In the genomic region with DNA sequence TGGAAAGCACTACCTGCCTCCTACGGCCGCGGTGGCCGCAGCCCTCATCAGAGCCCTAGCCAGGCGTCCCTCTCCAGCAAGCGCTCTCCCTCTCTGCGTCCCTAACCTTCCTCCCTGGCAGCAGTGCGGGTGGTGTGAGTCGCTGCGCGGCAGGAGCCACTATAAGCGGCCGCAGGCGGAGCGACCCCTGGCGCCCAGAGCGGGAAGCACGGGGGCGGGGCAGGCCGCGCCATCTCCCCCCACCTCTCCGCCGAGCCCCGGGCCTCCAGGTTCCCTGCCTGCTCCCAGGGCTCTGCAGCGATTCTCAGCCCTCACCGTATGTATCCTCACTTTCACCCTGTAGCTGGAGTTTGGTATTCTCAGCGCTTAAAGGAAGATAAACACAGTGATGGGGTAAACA, we compare ENCODE assay signal across 8 mouse cellular contexts. TPM values are rescaled to one million over a fixed set of nuclear protein-coding genes. Genes with fewer than 3 reads are reported as not detected.
A peak's percentile ranks its signal among the peaks of the same experiment; 100 is the strongest.
DNase-seq lines count a peak whose midpoint lies in the region; ATAC-seq lines count a peak whose summit lies in the region.

No protein-coding gene starts in this region.

- peak overlapping the region; percentile 13 for H3K4me3 ChIP-seq in hindbrain, embryonic 11.5 days (ENCODE audit: low read depth, low read length)
- peak overlapping the region; percentile 88 for H3K4me3 ChIP-seq in megakaryocyte, embryonic 14.5 days (replicated peaks)

- under 1% methylated on average over 23 of the region's 27 CpGs for WGBS in hindbrain, embryonic 11.5 days

- peak overlapping the region; percentile 45 for H3K4me2 ChIP-seq in hindbrain, embryonic 11.5 days (replicated peaks; ENCODE audit: low read depth, low read length)

- H3K9me3 ChIP-seq in hindbrain, embryonic 11.5 days (ENCODE audit: control insufficient read depth, low read length) = no peaks in the 10 kb centered on the region
- H3K9me3 ChIP-seq in megakaryocyte, embryonic 14.5 days = peaks cover 6% of the 10 kb centered on the region; the same call in 1 of the 2 replicates

- peak; percentile 50; the same call in 1 of the 2 replicates for ATAC-seq in hindbrain, embryonic 11.5 days (ENCODE audit: low FRiP score)

- DNase-seq in R1 (ENCODE audit: low read depth, low spot score) = peak; percentile 89
- peak; percentile 59 for DNase-seq in cerebellum, adult 8-10 months
- peak; percentile 76 for DNase-seq in forelimb bud, embryonic 11.5 days (ENCODE audit: low read depth, low spot score)
- peak; percentile 92 for DNase-seq in hindbrain, embryonic 11.5 days (ENCODE audit: low spot score)
- peak; percentile 52 to 66 for DNase-seq in left cerebral cortex, postnatal 14 days (ENCODE audit: low spot score in 2 of 2)
- peak; percentile 75 for DNase-seq in retina, postnatal 7 days (ENCODE audit: low read depth, low spot score)
- DNase-seq in urinary bladder, postnatal 14 days (ENCODE audit: low spot score) = peak; percentile 81

- 0 out of 2 replicates have a peak overlapping the region, but pooled peaks have one; percentile 3 for H3K9ac ChIP-seq in hindbrain, embryonic 11.5 days (ENCODE audit: low read depth, low read length)

- intact Hi-C loops in left cerebral cortex, postnatal 14 days (cut with DNase I) = loop anchor here (10.0 kb wide), 1 partner anchor 107 kb away; no protein-coding TSS in a partner anchor

- peaks cover 71% of the 10 kb centered on the region for H3K27me3 ChIP-seq in hindbrain, embryonic 11.5 days (ENCODE audit: control insufficient read depth, insufficient read depth, low read length)
- H3K27me3 ChIP-seq in megakaryocyte, embryonic 14.5 days (replicated peaks) = peaks cover 84% of the 10 kb centered on the region

- H3K36me3 ChIP-seq in hindbrain, embryonic 11.5 days (ENCODE audit: control insufficient read depth, insufficient read depth, low read length) = no peaks in the 10 kb centered on the region
- H3K36me3 ChIP-seq in megakaryocyte, embryonic 14.5 days (replicated peaks; ENCODE audit: low read length) = peaks cover 7% of the 10 kb centered on the region

- H3K4me1 ChIP-seq in hindbrain, embryonic 11.5 days (replicated peaks; ENCODE audit: control insufficient read depth, insufficient read depth, low read length) = peaks cover 18% of the 10 kb centered on the region
- H3K4me1 ChIP-seq in megakaryocyte, embryonic 14.5 days = peaks cover 49% of the 10 kb centered on the region

- peak overlapping the region; percentile 65 for H3K27ac ChIP-seq in hindbrain, embryonic 11.5 days (ENCODE audit: low read depth, low read length)

RNA-seq across cellular contexts. Expression of gene C1ql4, which starts 0.7 kb away (rescaled TPM):
- polyA plus RNA-seq in hindbrain, embryonic 11.5 days (2014; fragmentation: Nextera tagmentation; extraction: Ambion mirVana) = 10.2 and 12.4 TPM in 2 replicates
- total RNA-seq in left cerebral cortex, postnatal 14 days (2021) = not detected
- not detected in 2 replicates for polyA plus RNA-seq in megakaryocyte, embryonic 14.5 days (2012; ENCODE audit: insufficient read depth, low replicate concordance)

RNA-seq across cellular contexts. Expression of gene Dnajc22, which starts 4.7 kb away (rescaled TPM):
- 1.2 and 3.3 TPM in 2 replicates for polyA plus RNA-seq in hindbrain, embryonic 11.5 days (2014; fragmentation: Nextera tagmentation; extraction: Ambion mirVana)
- total RNA-seq in left cerebral cortex, postnatal 14 days (2021) = not detected
- polyA plus RNA-seq in megakaryocyte, embryonic 14.5 days (2012; ENCODE audit: insufficient read depth, low replicate concordance) = not detected in 2 replicates

RNA-seq across cellular contexts. Expression of gene Troap, which starts 13.9 kb away (rescaled TPM):
- 19.1 and 22.9 TPM in 2 replicates for polyA plus RNA-seq in hindbrain, embryonic 11.5 days (2014; fragmentation: Nextera tagmentation; extraction: Ambion mirVana)
- total RNA-seq in left cerebral cortex, postnatal 14 days (2021) = 1 to 10 TPM; 1.0 to 1.1 TPM
- polyA plus RNA-seq in megakaryocyte, embryonic 14.5 days (2012; ENCODE audit: insufficient read depth, low replicate concordance) = 27.8 and 75.4 TPM in 2 replicates

RNA-seq across cellular contexts. Expression of gene Prph, which starts 33.3 kb away (rescaled TPM):
- polyA plus RNA-seq in hindbrain, embryonic 11.5 days (2014; fragmentation: Nextera tagmentation; extraction: Ambion mirVana) = 17.2 and 20.9 TPM in 2 replicates
- 1 to 10 TPM; 1.7 to 6.2 TPM for total RNA-seq in left cerebral cortex, postnatal 14 days (2021)
- polyA plus RNA-seq in megakaryocyte, embryonic 14.5 days (2012; ENCODE audit: insufficient read depth, low replicate concordance) = not detected in 2 replicates

RNA-seq across cellular contexts. Expression of gene Spats2, which starts 37.4 kb away (rescaled TPM):
- 59.5 and 64.9 TPM in 2 replicates for polyA plus RNA-seq in hindbrain, embryonic 11.5 days (2014; fragmentation: Nextera tagmentation; extraction: Ambion mirVana)
- total RNA-seq in left cerebral cortex, postnatal 14 days (2021) = 10 to 100 TPM; 36.7 to 37.2 TPM
- polyA plus RNA-seq in megakaryocyte, embryonic 14.5 days (2012; ENCODE audit: insufficient read depth, low replicate concordance) = 5.3 and 8.2 TPM in 2 replicates

Comparison
In these comparisons a context has a peak if more than half of its experiments do, and no peak if none do; other contexts are left out.
1. Peak in every context shown above with its lines: DNase-seq, ATAC-seq, H3K4me3 ChIP-seq and H3K27ac ChIP-seq.
2. RNA of gene C1ql4, which starts 0.7 kb away (polyA plus RNA-seq): 10.2 to 12.4 TPM in hindbrain, embryonic 11.5 days; not detected in megakaryocyte, embryonic 14.5 days; every median in the first group is over 10 times any median in the second.